Mouse (Mus musculus) megakaryocyte-erythroid progenitor cell, adult 5-6 weeks (primary cell): ENCODE results near the gene Sestd1. TPM values are rescaled to one million over a fixed set of nuclear protein-coding genes. Genes with fewer than 3 reads are reported as not detected.
A peak's percentile ranks its signal among the peaks of the same experiment; 100 is the strongest.

ENCODE experiments used
- ATAC-seq: replicated peaks from 2 replicates; pipeline ENCODE4 v1.8.0; 2016; ENCODE audit warnings: mild to moderate bottlenecking, inconsistent platforms; ENCODE audit not compliant: severe bottlenecking, poor library complexity, low FRiP score, low TSS enrichment
- total RNA-seq, 2 experiments: library from RNA; stranded (forward) in 1 of 2; stranded (reverse) in 1 of 2; fragments of 200-1000, 215-1000 nt in 1 of 2; fragments of >200 nt in 1 of 2; fragmentation: Nextera tagmentation in 1 of 2; gene quantifications; 2 replicates each; pipeline ENCODE4 v1.2.3; 2014 to 2017

Gene Sestd1
- total RNA-seq, 2 experiments from 2014 or later: 1.3 to 5.4 TPM

DNA sequence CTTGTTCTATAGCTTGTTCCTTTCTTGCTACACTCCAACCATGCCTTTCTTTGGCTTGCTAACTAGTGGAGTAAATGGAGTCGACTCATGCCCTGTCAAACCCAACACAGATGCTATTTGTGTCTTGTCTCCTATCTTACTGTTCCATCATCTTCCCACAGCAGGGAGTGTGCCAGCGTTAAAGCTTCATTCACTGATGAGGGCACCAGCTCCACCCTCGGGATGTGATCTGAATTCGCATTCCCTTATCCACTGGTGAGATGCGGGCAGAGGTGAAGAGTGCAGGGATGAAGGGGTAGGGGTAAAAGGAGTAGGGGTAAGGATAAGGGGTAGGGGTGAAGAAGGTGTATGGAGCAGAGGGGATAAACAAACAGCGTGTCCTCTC, 97.4 kb downstream of the Sestd1 start:
- ATAC-seq: no peak

DNA sequence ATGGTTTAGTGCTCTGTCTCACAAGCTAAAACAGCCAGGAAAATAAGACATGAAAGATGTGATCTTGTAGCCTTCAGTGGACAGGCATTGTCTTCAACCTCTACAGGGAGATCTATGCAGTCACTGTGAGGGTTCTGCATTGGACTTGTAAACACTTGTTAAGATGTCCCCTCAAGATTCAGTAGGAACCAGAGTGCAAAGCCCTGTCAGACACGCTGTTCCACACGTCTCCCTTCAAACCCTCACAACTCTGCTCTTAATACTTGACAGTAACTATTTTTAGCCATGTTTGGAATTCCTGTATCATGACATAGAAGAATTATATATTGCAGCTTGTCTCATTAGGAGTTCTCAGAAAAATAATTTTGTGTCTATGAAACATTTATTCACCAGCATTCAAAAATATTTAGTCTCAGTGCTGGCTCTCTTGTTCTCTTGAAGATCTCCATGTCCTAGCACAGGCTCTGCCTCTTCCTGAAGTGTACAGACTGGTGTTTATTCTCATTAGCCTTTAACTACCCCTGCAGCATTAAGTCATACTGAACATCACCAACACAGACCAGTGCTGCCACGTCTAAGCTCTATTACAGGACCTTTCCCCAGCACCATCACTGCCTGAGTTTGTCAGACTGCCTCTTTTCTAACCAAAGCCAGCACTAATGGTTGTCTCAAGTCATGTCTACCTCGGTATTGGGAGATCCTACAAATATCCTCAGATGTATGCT, 98.0 kb downstream of the Sestd1 start:
- no peak for ATAC-seq

DNA sequence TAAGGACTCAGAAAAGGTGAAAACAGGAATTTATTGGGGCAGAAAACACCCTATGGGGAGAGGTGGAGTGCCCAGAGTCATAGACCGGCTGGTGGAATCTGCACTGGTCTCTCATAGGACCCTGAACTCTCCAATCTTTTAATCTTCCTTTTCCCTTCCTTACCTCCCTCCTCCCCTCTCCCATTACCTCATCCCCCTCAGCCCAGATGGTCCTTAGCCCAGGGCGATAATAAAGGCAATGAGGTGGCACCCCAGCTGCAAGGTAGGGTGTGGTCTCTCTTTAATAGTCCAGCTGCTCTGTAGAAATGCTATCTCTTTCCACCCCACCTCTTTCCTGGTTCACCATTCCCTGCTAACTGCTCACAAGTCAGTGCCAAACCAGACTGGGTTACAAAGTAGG, 102.9 kb downstream of the Sestd1 start:
- ATAC-seq: peak; percentile 91

DNA sequence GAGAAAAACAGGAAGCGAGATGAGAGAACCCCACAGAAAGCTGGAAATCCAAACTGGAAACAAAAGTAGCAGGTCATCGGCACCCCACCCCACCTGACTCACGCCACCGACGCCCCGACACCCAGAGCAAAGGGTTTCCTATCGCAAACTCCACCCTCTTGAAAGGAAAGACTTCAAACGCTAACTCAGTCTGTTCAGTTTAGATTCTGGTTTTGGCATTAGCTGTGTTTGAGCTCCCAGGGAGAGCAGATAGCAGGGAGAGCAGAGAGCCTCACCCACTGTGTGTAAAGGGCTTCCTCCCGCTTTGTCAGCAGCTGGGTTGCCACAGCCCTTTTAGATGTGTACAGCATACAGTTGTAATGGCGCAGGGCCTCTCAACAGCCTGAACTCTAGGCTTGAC, 104.0 kb downstream of the Sestd1 start:
- peak; percentile 91 for ATAC-seq

DNA sequence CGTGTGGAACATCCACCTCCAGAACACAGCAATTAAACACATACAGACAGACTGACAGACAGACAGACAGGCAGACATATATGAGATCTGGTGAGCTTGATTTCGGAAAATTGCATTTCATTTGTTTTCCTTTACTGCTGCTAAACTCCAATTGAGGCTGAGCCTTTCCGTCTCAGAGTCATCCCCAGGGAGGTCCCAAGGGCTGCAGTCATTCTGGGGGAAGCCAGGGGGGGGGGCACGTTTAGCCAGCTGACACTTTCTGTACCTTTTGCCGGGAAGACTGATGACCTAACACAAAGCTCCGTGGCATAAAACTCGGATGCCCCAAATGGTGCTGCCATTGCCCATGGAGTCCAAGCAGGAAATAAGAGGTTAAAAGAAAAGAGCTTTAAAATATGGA, 105.0 kb downstream of the Sestd1 start:
- ATAC-seq: no peak

DNA sequence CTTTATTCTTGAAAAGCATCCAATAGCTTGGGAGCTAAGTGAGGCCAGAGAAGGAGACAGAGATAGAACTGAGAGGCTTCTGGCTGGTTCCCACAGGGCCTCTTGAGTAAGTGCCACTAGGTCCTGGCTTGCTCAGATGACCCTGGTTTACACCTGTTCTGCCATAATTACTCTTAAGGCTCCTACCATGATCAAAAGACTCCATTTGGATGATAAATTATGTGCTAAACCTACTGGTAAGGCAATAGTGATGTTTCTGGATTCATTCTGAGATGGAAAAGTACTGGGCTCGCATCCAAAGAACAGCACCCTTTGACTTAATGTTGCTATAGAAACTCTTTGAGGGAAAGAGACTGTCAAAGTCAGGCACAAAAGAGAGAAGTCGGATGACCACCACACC, 106.1 kb downstream of the Sestd1 start:
- no peak for ATAC-seq

DNA sequence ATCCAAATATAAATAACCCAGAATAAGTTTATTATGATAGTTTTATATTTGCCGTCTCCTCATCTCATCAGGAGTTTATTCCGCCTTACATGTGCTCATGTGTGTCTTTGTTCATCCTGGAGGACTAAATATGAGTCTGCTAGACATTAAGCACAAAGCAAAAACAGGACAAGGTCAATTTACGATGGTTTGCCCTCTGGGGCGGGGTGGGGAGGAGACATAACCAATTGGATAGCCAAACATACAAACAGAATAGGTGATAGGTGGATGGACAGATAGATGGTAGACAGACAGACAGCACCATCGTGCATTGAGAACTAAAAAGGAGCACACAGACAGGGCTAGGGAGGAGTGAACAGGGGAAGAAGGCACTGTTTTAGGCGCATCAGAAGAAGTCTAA, 106.6 kb downstream of the Sestd1 start:
- no peak for ATAC-seq

DNA sequence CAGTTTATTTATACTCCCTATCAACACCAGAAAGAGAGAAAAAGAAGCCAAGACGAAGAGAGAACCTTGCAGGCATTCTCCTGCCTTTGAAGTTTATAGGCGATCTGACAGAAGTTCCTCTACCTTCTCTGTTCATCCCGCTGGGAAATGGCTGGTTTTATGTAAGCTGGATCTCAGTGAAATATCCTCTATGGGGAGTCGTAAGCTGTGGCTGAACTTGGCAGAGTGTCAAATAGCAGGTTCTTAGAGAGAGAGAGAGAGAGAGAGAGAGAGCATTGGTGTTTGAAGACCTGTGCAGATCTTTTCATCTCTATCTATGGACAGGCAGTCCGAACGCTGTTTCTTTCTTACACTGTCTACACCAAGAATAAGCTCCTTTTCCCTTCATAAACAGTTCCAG, 107.0 kb downstream of the Sestd1 start:
- no peak for ATAC-seq

DNA sequence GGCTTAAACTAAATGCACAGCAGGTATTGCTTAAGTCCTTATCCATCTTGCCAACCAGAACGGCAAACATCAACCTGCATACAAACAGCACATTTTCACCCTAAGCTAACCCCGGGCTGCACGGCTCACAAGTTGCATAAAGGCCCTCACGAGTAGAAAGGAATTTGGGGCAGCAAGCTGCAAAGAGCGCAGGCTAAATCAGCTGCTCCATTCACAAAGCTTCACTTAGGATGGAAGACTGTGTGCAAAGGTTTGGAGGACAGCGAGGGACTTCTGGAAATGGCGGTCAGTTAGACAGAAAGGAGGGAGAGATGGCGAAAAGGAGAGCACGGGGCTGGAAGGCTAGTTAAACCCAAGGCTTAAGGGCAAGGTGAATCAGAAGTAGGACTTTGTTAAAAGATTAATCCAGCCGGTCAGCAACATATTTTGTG, 108.1 kb downstream of the Sestd1 start:
- ATAC-seq: no peak

DNA sequence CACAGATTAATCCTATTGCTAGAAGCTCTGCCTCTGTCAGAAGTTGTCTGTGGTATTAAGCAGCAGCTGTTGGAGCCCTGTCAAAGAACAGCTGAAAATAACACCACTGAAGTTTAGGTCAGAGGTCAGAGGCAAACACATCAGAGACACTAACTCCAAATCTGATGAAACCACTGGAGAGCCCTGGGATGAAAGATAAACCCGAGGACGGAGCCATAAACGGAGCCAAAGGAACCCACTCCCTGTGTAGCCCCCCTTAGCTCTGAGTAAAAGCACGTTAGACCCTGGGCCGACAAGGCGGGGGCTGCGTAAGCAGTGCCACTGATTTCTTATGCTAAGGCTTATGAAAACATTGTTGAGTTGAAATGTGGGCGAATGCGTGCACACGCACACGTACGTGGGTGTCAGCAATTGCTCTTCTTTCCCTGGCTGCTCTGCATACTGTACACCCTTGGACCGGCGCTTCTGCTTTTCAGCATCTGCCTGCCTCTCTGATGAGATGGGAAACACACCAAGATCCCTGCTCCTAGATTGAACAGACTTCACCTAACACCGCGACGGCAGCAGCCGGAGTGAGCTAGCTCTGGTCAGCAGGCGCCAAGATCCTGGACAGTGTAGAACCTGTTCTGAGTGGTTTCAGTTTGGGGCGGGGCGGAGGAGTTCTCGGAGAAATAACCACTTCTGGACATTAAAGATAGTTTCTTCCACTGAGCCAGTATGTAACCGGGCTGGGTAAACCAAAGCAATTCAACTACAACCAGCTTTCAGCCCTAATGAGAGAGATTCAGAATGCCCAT, 108.8 kb downstream of the Sestd1 start:
- no peak for ATAC-seq

DNA sequence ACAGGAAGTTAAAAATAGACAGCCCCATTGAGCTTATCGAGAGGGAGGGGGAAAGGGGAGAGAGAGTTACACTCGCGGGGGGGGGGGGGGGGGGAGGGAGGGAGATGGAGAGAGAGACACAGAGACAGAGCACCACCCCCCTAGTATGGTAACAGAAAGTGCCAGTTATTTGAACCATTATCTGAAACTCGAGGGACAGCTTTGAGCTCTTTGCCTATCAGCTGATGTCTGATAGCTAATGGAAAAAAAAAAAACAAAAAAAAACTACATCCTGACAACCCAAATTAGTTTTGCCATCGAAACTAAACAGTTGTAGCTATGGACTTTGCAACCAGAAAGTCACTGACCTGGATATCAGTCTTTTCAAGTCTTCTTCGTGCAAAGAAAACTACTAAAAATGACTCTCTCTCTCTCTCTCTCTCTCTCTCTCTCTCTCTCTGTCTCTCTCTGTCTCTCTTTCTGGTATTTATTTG, 109.7 kb downstream of the Sestd1 start, which contains the start of gene Ccdc141:
Gene Ccdc141 (minus strand): TSS at position 4 of the 473 bp plus-strand sequence.
- peak; percentile 61 for ATAC-seq

DNA sequence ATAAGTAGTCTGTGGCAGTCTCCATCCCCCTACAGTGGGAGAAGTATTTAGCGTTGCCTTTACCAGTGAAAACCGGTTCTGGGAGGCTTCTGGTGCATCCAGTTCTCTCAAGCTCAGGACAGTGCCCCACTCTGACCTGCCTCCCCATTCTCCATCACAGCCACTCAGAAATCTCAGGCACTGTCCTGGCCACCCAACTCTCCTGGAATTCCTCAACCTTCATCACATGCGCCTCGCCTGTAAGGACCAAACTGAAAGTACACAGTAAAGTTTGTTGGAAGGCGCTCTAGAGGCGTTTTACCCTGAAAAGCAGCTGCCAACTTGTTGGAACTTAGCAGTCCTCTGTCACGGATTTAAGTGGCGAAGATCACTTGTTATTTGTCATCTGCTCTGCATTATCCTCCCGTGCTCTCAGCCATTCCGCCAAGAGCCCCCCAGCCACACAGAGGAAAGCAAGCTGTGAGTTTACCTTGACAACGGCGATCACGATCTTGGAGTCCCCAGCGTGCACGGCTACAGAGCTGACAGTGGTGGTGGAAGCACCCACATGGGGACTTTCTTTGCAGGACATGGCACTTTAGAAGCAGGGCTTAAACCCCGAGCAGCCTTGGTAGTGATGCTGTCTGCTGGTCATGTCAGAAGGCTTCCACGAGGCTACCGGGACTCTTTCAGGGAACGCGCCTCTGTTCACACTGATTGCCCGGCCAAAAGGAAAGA, 110.3 kb downstream of the Sestd1 start:
- ATAC-seq: peak; percentile 71

DNA sequence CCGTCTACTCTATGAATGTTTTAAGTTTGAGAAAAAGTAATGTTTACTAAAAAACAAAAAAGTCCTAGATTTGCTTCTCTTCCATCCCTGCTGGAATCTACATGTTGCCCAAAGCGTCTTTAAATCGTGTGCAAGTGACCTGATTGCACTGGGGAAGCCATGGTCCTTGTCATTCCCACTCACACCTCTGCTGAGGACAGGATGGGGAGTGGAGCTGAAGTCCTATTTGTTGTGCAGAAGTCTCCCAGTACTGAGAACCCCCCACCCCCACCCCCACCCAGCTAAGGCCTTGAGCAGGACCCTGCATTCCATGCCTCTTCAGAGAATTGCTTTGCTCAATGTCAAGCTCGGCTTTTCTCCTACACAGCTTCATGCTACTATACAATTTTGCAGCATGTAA, 111.2 kb downstream of the Sestd1 start:
- no peak for ATAC-seq

DNA sequence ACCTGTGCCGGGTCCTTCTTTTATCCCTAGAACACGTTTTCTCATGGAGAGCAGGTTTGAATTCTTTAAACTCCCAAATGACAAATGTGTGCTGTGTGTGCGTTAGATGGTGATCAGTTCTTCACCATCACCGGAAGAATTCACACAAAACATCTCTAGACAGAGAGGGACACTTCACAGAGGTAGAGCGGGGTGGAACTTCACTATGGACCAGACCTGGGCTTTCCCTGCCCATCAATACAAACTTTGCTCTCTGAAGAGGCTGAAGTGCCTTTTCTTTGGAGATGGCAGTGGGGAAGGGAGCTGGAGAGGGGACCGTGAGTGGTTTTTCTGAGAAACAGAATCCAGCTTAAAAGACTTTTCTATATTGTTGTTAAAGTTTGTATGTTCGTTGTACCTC, 111.6 kb downstream of the Sestd1 start:
- no peak for ATAC-seq

DNA sequence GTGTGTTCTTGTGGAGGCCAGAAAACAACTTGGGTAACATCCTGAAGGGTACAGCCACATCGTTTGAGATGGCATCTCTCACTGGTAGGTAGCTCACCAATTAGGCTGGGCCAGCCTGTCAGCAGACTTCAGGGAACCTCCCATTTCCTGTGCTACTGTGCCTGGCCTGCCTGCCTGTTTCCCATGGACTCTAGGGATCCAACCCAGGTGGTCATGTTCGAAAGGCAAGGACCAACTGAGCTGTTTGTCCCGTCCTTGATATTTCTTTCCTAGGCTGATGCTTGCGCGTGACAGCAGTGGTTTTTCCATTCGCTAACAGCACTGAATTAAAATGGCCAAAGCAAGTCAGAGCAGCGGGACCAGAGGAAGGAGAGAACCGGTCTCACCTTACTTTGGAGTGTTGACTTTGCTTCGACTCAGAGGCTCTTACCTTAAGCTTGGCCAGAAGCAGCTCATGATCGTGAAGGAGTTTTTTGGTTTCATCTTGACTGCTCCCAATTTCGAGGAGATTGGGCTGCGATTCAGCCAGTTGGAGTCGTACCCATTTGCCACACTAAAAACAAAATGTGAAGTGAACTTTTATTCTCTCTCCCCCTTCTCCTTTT, 112.2 kb downstream of the Sestd1 start:
- no peak for ATAC-seq

DNA sequence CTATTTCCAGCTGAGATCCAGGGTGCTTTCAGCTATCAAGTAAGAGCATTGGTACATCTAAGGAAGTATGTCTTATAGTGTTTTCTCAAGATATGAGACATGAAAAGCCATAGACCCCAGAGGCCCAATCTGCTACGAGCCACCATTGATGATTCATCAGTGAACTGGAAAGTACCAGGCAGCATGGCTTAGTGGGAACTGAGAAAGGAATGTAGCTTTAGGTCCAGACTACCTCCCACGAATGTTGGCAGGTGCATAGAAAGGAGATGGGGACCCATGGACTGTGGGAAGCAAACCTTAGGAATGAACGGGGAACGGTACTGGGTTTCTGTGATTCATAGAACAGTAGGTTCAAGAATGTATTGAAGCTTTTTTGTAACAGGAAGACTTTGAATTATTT, 114.0 kb downstream of the Sestd1 start:
- ATAC-seq: no peak

DNA sequence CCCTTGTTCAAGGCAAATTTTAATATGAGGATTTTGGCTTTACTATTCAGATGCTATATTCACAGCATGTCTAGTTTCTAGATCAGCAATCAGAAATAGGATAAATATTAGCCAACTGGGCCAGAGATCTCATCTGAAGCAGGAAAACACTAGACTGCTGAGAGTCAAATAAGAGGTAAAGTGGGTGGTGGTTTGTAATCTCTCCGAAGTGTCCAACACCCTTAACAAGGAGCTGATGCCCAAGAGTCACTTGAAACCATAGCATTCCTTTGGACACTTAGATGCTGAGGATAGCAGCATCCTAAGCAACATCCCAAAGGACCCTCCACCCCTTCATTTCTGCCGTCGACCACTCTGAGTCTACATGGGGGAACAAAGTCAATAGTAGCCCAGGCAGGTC, 115.7 kb downstream of the Sestd1 start:
- no peak for ATAC-seq

DNA sequence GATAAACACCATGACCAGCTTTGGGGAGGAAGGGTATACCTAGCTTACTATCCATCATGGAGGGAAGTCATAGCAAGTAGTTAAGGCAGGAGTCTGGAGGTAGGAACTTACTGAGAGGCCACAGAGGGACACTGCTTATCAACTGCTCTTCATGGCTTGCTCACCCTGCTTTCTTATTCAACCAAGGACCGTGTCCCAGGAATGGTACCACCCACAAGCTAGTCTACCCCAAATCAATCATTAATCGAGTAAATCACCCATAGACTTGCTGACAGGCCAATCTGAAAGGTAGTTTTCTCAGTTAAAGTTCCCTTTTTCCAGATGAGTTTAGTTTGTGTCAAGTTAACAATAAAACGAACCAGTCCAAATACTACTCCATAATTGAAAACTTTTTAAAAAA, 117.0 kb downstream of the Sestd1 start:
- ATAC-seq: no peak

DNA sequence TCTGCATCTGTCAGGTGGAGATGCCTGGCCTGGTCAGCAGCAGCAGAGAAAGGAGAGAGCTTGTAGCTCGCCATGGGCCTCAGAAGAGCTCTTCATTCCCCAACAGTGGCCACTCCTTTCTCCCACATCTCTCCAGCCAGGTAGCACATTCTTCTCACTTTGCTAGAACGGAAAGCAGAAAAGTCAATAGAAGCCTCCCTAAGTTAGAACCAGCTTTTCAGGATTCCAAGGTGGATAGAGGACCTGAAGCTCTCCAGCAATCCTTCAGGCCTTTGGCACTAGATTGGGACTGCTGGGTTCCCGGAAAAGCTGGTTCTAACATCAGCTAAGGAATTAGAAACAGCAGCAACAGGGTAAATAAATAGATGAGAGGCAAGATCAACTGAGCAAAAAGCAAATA, 118.3 kb downstream of the Sestd1 start:
- no peak for ATAC-seq

DNA sequence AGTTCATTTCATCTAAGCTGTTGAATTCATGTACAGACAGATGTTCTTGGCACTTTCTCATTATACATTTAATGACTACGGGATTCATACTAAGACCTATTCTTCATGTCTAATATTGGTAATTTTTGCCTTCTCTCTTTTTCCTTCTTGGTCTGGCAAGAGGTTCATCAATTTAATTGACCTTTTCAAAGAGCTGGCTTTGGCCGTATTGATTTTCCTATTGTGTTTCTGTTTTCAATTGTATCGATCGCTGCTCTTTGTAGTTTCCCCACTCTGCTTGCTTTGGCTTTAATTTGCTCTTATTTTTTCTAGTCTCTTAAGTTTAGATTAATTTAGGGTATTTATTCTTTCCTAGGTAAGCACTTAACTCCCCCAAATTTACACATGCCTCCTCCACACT, 122.8 kb downstream of the Sestd1 start:
- ATAC-seq: no peak
